Comparison of ENCODE assay signal across 9 mouse cellular contexts in genomic region chr3:116751191-116751860, GRCm38 (mm10). TPM values are rescaled to one million over a fixed set of nuclear protein-coding genes. Genes with fewer than 3 reads are reported as not detected.
DNase-seq lines count a peak whose midpoint lies in the region; ATAC-seq and TF ChIP-seq lines count a peak whose summit lies in the region.
"Had no signal": no experiment of that assay in that cellular context is flagged by ENCODE, and none has a peak within 500 bp of the region (broad histone marks: within the 10 kb centered on the region; RNA-seq: fewer than 3 reads in every experiment).

No protein-coding gene starts in this region.

- peak; percentile 78 for TF ChIP-seq RAD21 in MEL (IDR thresholded peaks at IDR 0.05; ENCODE audit: low read depth, low read length)

- no peak for ATAC-seq in kidney, embryonic 15.5 days (replicated peaks; ENCODE audit: low FRiP score)

- H3K4me2 ChIP-seq in kidney, embryonic 15.5 days = no peak overlapping the region
- H3K4me2 ChIP-seq: lung, embryonic 15.5 days had no signal

- H3K4me1 ChIP-seq in kidney, embryonic 15.5 days = no peaks in the 10 kb centered on the region
- H3K4me1 ChIP-seq in MEL (ENCODE audit: control insufficient read depth in 1 of 2, insufficient read depth in 2 of 2, low read length in 2 of 2) = no peaks in the 10 kb centered on the region
- peaks cover 2% of the 10 kb centered on the region; the same call in 1 of the 2 replicates for H3K4me1 ChIP-seq in liver, adult 2 months (ENCODE audit: control insufficient read depth, insufficient read depth, low read length)
- H3K4me1 ChIP-seq: lung, embryonic 15.5 days had no signal

- intact Hi-C loops in heart, postnatal 14 days (cut with DNase I) = loop anchor here (5.0 kb wide), 3 partner anchors 159 to 419 kb away; partner anchors contain the start of genes Rtca and Sass6

- no peak overlapping the region for H3K9ac ChIP-seq in kidney, embryonic 15.5 days
- no peak overlapping the region for H3K9ac ChIP-seq in MEL (ENCODE audit: control insufficient read depth, low read depth, low read length, poor library complexity, severe bottlenecking)
- no peak overlapping the region for H3K9ac ChIP-seq in liver, adult 2 months (ENCODE audit: low read depth, low read length)
- H3K9ac ChIP-seq: lung, embryonic 15.5 days had no signal

- H3K27ac ChIP-seq in kidney, embryonic 15.5 days = no peak overlapping the region
- H3K27ac ChIP-seq in MEL (ENCODE audit: control insufficient read depth, low read depth, low read length) = no peak overlapping the region
- H3K27ac ChIP-seq in liver, adult 2 months (replicated peaks; ENCODE audit: insufficient read depth, low read depth, low read length) = no peak overlapping the region
- H3K27ac ChIP-seq: lung, embryonic 15.5 days had no signal

- no peaks in the 10 kb centered on the region for H3K79me2 ChIP-seq in MEL (ENCODE audit: control insufficient read depth, insufficient read depth, low read length, poor library complexity)
- H3K79me2 ChIP-seq in liver, adult 2 months (ENCODE audit: control insufficient read depth, insufficient read depth, low read length) = no peaks in the 10 kb centered on the region

- H3K27me3 ChIP-seq in kidney, embryonic 15.5 days = no peaks in the 10 kb centered on the region
- H3K27me3 ChIP-seq in MEL (ENCODE audit: control insufficient read depth in 1 of 2, insufficient read depth in 2 of 2, low read length in 2 of 2) = no peaks in the 10 kb centered on the region
- H3K27me3 ChIP-seq in liver, adult 2 months (ENCODE audit: control insufficient read depth, insufficient read depth, low read length) = no peaks in the 10 kb centered on the region
- H3K27me3 ChIP-seq: lung, embryonic 15.5 days had no signal

- DNase-seq in kidney, adult 18-20 months = peak; percentile 38
- DNase-seq in MEL (ENCODE audit: low read depth, low spot score) = peak; percentile 76
- DNase-seq in cerebellum, postnatal 25 days = peak; percentile 38 to 70
- DNase-seq in heart, postnatal 14 days = peak; percentile 33 to 55
- DNase-seq in liver, adult 2 months (ENCODE audit: extremely low read depth, low read depth, low spot score) = peak; percentile 22
- peak; percentile 26 to 51 for DNase-seq in natural killer cell, adult 2 months (ENCODE audit: low spot score in 2 of 2)
- DNase-seq in yolk sac, embryonic 10.5 days (ENCODE audit: low spot score) = peak; percentile 15

- H3K4me3 ChIP-seq in kidney, embryonic 15.5 days (replicated peaks) = no peak overlapping the region
- no peak overlapping the region for H3K4me3 ChIP-seq in MEL (ENCODE audit: control insufficient read depth in 1 of 2, insufficient read depth in 1 of 2, low read depth in 2 of 2, low read length in 2 of 2)
- no peak overlapping the region for H3K4me3 ChIP-seq in liver, adult 2 months (ENCODE audit: insufficient read depth, low read depth, low read length)
- H3K4me3 ChIP-seq: lung, embryonic 15.5 days had no signal

- TF ChIP-seq POLR2A in MEL (IDR thresholded peaks at IDR 0.05; ENCODE audit: control insufficient read depth in 1 of 2, insufficient read depth in 1 of 2, low read depth in 1 of 2, low read length in 2 of 2, poor library complexity in 1 of 2) = no peak
- no peak for TF ChIP-seq POLR2A in liver, adult 2 months (IDR thresholded peaks at IDR 0.05; ENCODE audit: extremely low read depth, insufficient read depth, low read length)

- peak; percentile 46 to 75 (median 53) for TF ChIP-seq CTCF in MEL (IDR thresholded peaks at IDR 0.05 in 2 of 3, conservative IDR thresholded peaks at IDR 0.05 in 1 of 3; ENCODE audit: control insufficient read depth in 1 of 3, insufficient read depth in 1 of 3, low read depth in 2 of 3, low read length in 3 of 3, poor library complexity in 1 of 3, severe bottlenecking in 1 of 3)
- peak; percentile 38 for TF ChIP-seq CTCF in liver, adult 2 months (IDR thresholded peaks at IDR 0.05; ENCODE audit: low read depth, low read length)

- 84% methylated on average over 4 of the region's 4 CpGs for WGBS in kidney, embryonic 15.5 days
- WGBS in liver, adult 2 months = 85% methylated on average over 4 of the region's 4 CpGs

- no peak for TF ChIP-seq EP300 in MEL (IDR thresholded peaks at IDR 0.05; ENCODE audit: low read depth in 1 of 2, low read length in 2 of 2)

- peaks cover 51% of the 10 kb centered on the region for H3K36me3 ChIP-seq in kidney, embryonic 15.5 days
- no peaks in the 10 kb centered on the region; a peak in 1 of 4 replicates for H3K36me3 ChIP-seq in MEL (ENCODE audit: control insufficient read depth in 1 of 2, insufficient read depth in 2 of 2, low read length in 2 of 2)
- H3K36me3 ChIP-seq in liver, adult 2 months (ENCODE audit: control insufficient read depth, insufficient read depth, low read length) = peaks cover 19% of the 10 kb centered on the region; the same call in 1 of the 2 replicates

- H3K9me3 ChIP-seq in kidney, embryonic 15.5 days (replicated peaks) = no peaks in the 10 kb centered on the region
- no peaks in the 10 kb centered on the region for H3K9me3 ChIP-seq in MEL (replicated peaks; ENCODE audit: insufficient read depth, low read length)
- H3K9me3 ChIP-seq: lung, embryonic 15.5 days had no signal

TF ChIP-seq in MEL, 35 proteins besides CTCF, POLR2A, EP300 and RAD21:
- TF ChIP-seq ZC3H11A (IDR thresholded peaks at IDR 0.05; ENCODE audit: low read depth, low read length) = peak; percentile 81
- TF ChIP-seq MAZ (IDR thresholded peaks at IDR 0.05; ENCODE audit: low read depth, low read length) = 0 out of 2 replicates have a peak, but pooled peaks have one; percentile 33
- TF ChIP-seq SIN3A (IDR thresholded peaks at IDR 0.05; ENCODE audit: low read length) = peak; percentile 26; the same call in 1 of the 2 replicates
- no peak for TF ChIP-seq MYC (IDR thresholded peaks at IDR 0.05; ENCODE audit: low read depth, low read length)
- no peak for TF ChIP-seq MEF2A (IDR thresholded peaks at IDR 0.05; ENCODE audit: extremely low read depth, insufficient replicate concordance, low read depth, low read length, poor library complexity, severe bottlenecking)
- peak; percentile 85 for TF ChIP-seq SMC3 (IDR thresholded peaks at IDR 0.05; ENCODE audit: low read depth, low read length)

RNA-seq across cellular contexts. Expression of gene Slc35a3, which starts 38.7 kb away (rescaled TPM):
- polyA plus RNA-seq in kidney, embryonic 15.5 days (2015; fragmentation: Nextera tagmentation; extraction: Ambion mirVana) = 15.9 and 16.4 TPM in 2 replicates
- total RNA-seq in MEL (2012; rRNA removed) = 16.7 and 20.3 TPM in 2 replicates
- polyA plus RNA-seq in MEL (2012; ENCODE audit: insufficient read depth in 1 of 2, insufficient read length in 2 of 2, low read depth in 1 of 2, low replicate concordance in 2 of 2, missing spikeins in 1 of 2) = 10 to 100 TPM in 1 of 2 experiments, not detected in 1; 19.2 TPM
- total RNA-seq in heart, postnatal 14 days (2021) = 10 to 100 TPM; 17.3 to 17.5 TPM
- total RNA-seq in liver, adult 2 months (2014; rRNA removed) = 36.4 and 42.3 TPM in 2 replicates
- polyA plus RNA-seq in liver, adult 2 months (2012; rRNA removed) = 7.3 and 8.0 TPM in 2 replicates

RNA-seq across cellular contexts. Expression of gene Agl, which starts 56.6 kb away (rescaled TPM):
- 20.6 and 21.3 TPM in 2 replicates for polyA plus RNA-seq in kidney, embryonic 15.5 days (2015; fragmentation: Nextera tagmentation; extraction: Ambion mirVana)
- 4.6 and 5.6 TPM in 2 replicates for total RNA-seq in MEL (2012; rRNA removed)
- 10 to 100 TPM; 11.9 to 21.1 TPM for polyA plus RNA-seq in MEL (2012; ENCODE audit: insufficient read depth in 1 of 2, insufficient read length in 2 of 2, low read depth in 1 of 2, low replicate concordance in 2 of 2, missing spikeins in 1 of 2)
- 100 to 1,000 TPM; 183 to 189 TPM for total RNA-seq in heart, postnatal 14 days (2021)
- total RNA-seq in liver, adult 2 months (2014; rRNA removed) = 33.7 and 38.5 TPM in 2 replicates
- polyA plus RNA-seq in liver, adult 2 months (2012; rRNA removed) = 12.0 and 12.1 TPM in 2 replicates

Comparison
In these comparisons a context has a peak if more than half of its experiments do, and no peak if none do; other contexts are left out.
1. DNase-seq: peak in every context shown above with its lines; median percentile 76 in MEL; 54 in cerebellum, postnatal 25 days; 44 in heart, postnatal 14 days; 38 in natural killer cell, adult 2 months; 38 in kidney, adult 18-20 months; 22 in liver, adult 2 months; 15 in yolk sac, embryonic 10.5 days.